Mouse (Mus musculus) C2C12 (cell line): Measurements from ENCODE around the gene Zdhhc22.

ENCODE experiments used
- CEBPB ChIP-seq: IDR thresholded peaks from one replicate; pipeline ENCODE4 v1.6.1; 2011; ENCODE audit warnings: low read depth, mild to moderate bottlenecking, control low read depth, moderate library complexity
- CTCF ChIP-seq: IDR thresholded peaks from one replicate; pipeline ENCODE4 v1.5.1; 2011; ENCODE audit not compliant: control insufficient read depth, insufficient read depth, insufficient read length
- MAX ChIP-seq: IDR thresholded peaks from one replicate; pipeline ENCODE4 v1.6.1; 2011; ENCODE audit warnings: mild to moderate bottlenecking, control low read depth
- MYOD1 ChIP-seq: IDR thresholded peaks from one replicate; pipeline ENCODE4 v1.6.1; 2011; ENCODE audit warnings: low read depth; ENCODE audit not compliant: control insufficient read depth, insufficient read length

DNA sequence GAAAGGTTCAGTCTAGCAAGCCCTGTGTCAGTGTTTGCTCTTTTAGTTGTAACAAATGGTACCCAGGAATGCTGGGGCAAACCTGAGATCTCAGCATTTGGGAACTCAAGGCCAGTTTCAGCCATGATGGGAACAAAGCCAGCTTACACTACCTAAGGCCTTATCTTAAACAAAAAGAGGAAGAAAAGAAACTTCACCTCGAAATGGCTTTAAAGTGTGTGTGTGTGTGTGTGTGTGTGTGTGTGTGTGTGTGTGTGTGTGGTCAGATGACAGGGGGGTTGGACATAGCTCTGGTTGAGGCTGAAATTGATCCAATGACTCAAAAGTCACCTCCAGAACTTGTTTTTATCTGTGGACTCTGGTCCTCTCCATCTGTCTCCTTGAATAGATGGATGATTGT lies 55.5 kb downstream of the Zdhhc22 start:
- no peak for TF ChIP-seq MYOD1
- no peak for TF ChIP-seq MAX
- TF ChIP-seq CTCF: no peak
- no peak for TF ChIP-seq CEBPB
